Mouse (Mus musculus): ENCODE measurements at regions not wholly inside any gene's neighbourhood (a gene's known extent, or its start where the extent isn't known, plus 50 kb on each side); places are given as distances from the start of the nearest gene placed in this dataset.
A peak's percentile ranks its signal among the peaks of the same experiment; 100 is the strongest.

DNA sequence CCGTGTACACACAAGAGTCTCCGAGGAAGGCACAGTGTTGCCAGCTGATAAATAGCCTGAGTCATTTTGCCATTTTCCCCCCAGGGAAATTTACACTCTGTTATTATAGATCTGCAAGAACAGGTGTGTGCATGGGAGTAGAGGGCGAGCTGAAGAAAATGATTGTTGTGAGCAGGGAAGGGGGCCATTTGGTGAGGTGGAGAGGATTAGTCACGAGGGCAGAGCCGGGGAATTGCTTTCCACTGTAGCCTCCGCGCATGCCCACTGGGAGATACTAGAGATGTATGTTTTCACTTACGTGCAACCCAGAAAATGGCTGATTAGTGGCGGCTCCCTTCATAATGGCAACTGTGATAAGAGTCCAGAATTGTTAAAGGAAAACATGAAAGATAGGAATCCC is 185.3 kb upstream of the Krr1 start:
- DNase-seq: peak; percentile 66

DNA sequence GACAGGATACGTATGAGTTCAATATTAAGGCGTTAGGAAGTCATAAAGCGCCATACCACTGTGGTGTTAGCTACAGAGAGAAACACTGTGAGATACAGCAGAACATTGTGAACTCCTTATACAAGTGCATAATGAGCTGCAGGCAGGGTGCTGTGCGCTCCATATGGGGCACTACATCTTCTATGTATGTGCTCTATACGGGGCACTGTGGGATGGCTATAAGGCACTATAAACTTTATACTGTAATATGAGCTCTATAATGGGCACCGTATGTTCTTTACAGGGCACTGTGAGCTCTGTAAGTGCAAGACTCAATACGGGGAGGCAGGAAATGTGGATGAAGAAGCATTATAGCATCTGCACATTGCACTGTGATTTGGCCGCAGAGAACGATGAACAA is 183.2 kb upstream of the Krr1 start:
- DNase-seq: peak; percentile 35

DNA sequence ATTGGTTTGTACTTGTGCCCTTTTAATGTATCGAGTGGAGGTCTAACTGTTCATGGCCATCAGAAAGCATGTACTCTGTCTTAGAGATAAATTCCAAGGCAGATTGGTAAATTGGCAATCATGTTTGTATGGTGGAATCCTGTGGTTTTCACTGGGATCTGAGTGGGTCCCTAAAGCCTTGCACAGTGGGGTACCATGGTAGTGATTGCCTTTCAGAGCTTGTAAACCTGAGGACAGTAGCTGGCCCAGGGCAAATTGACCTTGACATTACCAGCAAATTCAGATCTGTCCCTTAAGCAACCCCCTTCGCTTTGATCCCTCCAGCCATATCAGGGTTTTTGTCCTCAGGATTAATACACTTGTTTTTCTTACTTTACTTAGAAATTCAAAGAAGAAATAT is 181.6 kb upstream of the Krr1 start:
- DNase-seq: peak; percentile 51

DNA sequence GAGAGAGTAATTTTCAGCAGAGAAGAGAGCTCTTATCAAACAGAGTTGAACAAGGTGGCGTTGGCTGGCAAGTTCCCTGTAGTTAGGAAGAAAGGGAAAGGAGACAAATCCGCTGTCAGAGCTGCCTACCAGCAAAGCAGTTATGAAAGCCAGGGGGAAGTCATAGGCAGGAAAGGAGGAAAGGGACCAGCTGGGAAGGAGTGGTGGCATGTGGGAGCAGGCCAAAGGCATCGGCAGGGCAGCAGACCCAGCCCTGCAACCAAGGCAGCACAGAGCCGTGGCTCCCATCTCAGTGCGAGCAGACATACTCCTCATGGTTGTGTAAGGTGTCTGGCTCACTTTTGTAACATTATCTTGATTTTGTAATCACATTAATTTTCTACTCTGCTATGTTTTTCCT is 177.4 kb upstream of the Krr1 start:
- peak; percentile 91 for DNase-seq

DNA sequence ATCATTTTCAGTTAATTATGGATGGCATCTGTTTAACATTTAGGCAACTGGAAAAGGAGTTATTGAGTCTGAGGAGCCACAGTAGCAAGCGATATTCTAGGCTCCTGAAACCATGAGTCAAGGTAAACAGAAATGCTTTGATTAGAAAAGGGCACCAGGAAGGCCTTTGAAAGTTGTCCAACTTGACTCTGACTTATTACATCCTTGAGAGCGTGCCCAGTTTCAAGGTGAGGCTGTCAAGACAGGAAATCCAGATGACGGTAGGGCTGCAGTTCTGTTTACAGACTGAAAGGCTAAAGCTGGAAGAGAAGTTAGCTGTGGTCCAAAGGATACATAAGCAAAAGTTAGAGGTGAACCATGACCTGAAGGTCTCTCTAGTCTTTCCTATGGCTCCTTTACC is 176.7 kb upstream of the Krr1 start:
- peak; percentile 78 for DNase-seq

DNA sequence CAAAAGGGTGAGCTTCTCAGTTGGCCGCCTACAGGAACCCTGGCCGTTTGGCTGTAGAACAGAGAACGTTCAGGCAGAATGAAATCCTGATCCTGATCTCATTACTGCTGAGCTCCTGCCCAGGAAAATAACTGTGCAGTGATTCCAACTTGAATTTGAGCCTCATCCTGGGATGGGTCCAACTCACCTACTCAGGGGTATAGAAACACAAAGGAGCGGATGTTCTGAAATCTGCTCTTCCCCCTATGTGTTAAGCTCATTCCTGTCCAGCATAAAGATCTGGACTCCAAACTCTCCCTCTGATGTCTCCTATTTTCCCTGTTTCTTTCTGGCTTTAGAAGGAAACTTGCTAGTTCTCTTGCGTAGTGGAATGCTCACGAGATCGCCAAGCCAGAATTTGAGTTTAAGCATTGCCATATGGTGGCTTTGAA is 173.6 kb upstream of the Krr1 start:
- DNase-seq: peak; percentile 66

DNA sequence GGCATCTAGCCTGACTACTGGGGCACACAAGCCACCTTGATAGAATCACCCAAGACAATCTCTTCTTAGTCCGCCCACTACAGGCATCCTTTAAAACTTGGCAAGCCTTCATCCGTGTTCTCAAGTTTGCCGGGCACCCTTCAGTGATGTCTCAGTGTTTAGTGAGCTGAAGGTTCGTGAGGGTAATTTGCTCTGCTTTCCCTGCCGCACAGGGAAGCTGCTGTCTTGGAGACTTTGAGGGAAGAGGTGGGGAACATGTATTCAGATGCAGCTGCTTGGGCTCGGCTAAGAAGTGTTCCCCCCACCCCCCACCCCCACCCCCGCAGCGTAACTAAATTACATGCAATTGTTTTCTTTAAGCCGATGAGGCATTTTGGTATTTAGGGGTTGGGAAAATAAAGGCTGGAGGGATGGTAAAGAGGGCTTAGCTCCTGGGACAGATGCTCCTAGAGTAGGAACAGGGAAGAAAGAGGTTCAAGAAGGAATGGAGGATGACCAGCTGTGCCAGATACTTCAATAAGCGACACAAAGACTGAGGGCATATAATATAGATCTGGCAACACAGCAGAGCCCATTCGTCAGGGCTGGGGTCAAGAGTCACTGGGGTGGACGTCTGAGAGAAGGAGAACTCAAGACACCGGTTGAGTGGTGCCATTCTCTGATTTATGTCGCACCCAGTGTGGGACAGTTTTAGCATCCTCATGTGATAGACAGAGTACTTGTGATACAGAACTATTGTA is 172.4 kb upstream of the Krr1 start:
- peak; percentile 65 for DNase-seq

DNA sequence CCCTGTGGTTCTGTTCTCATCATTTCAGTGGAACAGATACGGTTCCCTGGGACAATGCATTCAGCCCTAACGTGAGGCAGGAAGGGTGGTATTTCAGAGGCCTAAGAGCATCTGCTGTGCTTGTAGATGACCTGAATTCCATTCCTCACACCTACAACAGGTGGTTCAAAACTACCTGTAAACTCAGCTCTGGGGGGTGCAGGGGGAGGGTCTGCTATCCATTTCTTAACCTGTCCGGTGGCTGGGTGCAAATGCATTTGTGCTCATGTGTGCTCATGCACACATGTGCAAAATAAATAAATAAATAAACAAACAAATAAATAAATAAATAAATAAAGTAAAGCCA is 171.9 kb upstream of the Krr1 start:
- DNase-seq: peak; percentile 63

DNA sequence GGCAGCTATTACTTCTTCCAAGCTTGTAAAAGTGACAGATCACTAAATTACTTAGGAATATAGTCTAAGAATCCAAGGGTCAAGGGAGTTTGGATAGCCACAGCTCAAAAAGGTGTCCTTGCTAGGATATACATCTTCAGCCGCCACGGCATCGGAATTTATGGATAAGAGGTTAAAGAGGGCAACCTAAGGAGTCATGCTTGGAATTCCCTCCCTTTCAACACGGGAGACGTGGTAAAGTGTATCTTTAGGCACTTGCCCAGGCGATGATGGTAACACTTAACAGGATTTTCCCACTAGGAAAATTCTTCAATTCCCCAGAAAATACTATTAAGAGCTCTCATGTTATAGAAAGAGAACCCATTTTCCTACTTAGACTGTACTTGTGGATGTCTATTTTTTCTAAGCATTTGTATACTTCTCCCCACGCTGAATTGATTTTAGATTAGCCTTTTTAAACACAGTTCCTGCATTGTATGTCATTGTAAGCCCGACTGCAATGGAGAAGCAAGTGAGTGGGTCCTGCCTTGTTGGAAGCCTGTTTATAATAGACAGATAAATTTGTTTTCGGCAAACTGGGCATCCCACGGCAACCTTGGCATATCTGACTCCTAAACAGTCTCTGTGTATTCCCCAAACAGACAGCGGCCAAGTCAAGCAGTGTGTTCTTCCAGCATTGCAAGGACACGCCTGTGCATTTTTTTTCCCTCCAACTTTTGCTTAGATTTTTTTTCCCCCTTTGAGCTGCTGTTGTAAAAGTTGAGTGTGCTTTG is 171.3 kb upstream of the Krr1 start:
- DNase-seq: peak; percentile 87

DNA sequence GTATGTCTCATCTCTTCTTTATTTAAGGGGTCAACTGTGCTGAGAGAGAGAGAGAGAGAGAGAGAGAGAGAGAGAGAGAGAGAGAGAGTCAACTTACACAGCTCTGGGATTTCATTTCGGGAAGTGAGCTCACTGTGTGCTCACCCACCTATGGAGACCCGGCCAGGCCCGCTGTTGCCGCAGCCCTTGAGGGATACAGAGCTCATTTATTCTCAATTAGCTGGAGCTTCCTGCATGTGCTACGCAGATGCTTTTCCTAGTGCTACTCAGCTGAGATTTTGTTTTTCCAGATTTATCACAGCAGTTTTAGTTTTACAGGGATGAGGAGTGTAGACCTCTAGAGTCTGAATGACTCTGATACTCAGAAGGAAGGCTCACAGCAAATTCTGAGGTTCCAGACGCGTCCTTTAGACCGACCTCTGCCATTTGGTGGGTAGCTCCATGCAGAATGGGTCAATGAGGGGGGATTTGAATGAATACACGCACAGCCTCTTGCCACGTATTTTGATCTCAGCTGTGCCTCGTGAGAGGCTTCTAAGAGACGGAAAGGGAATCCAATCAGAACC is 170.6 kb upstream of the Krr1 start:
- DNase-seq: peak; percentile 91

DNA sequence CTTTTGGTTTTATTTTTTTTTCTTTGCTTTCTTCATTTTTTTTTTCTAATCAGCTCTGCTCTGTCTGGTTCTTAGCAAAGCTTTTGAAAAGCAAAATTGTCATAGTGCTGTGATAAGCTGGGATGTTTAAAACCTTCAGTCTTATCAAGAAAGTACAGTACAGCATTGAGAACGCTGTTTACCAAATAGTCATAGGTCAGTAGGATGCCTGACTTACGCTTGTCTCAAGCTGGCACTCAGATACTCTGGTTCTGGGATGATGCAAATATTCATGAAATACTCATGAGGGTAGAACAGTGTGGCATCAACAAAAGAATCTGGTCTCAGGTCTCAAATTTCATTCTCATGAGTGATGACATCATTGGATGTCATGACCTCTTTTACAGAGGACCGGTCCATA is 166.1 kb upstream of the Krr1 start:
- DNase-seq: peak; percentile 61

DNA sequence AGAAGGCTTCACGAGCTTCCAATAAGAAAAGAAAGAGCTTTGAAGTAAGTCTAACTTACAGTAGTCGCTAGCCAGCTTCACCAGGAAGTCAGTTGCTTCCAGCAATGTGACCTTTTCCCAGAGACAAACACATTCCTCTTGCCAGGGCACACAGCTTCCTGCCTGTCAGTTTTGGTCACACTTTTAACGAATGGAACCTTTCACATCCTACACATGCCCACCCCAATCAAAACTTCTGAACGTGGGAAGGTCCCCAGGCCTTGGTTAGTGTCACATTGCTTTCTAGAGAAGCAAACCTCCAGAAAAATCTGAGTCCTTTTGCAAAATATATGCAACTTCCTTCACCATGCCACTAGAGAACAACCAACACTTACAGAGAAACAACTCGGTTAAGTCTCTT is 165.5 kb upstream of the Krr1 start:
- DNase-seq: peak; percentile 72

DNA sequence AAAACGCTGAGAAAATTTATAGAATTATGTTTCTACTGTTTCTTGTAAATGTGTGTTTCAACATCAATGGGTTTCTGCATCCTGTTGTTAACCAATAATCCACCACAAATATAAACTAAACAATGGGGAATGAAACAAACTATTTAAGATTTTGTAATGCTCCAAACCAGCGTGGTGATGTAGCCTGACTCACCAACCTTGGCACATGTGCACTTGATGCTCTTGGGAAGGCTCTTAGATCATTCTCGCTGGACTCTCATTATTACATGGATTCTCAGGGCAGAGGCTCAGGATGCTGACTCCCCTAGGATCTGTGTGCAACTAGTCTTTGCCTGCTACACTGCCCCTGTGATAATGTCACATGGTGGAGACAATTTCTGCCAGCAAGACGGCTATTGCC is 158.7 kb upstream of the Krr1 start:
- peak; percentile 96 for DNase-seq

DNA sequence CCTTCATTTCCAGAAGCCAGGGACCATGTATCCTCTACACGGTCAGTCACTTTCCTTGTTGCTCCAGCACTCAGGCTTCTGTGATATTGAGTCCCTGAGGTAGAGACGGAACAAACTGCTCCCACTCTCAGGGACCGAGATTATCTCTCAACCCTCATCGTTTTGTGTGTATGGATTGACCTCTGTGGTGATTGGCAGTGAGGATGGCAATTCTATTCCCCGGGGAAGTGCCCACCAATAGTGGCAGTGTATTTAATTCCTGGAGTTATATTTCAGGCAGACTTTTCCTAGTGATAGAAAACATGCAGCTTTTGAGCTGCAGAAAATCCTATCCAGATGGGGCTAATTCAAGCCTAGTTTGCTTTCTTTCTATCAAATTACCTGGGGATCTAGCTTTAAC is 157.8 kb upstream of the Krr1 start:
- DNase-seq: peak; percentile 82

DNA sequence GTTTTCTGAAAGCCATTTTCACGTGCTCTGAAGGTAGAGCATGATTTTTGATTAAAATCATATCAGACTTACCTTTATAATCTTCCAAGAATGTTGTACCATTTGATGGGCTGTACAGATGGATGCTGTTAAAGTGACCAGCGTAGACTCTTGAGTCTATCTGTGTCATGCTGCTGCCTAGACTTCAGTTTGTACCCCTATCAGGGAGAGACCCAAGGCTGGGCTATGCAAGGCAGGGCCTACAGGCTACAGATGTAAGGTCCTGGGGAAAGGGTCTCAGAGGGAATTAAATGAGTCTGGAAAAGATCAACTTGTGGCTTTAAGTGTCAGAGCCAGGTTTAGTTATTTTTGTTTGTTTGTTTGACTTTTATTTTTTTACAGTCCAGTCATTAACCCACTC is 157.3 kb upstream of the Krr1 start:
- peak; percentile 45 for DNase-seq

DNA sequence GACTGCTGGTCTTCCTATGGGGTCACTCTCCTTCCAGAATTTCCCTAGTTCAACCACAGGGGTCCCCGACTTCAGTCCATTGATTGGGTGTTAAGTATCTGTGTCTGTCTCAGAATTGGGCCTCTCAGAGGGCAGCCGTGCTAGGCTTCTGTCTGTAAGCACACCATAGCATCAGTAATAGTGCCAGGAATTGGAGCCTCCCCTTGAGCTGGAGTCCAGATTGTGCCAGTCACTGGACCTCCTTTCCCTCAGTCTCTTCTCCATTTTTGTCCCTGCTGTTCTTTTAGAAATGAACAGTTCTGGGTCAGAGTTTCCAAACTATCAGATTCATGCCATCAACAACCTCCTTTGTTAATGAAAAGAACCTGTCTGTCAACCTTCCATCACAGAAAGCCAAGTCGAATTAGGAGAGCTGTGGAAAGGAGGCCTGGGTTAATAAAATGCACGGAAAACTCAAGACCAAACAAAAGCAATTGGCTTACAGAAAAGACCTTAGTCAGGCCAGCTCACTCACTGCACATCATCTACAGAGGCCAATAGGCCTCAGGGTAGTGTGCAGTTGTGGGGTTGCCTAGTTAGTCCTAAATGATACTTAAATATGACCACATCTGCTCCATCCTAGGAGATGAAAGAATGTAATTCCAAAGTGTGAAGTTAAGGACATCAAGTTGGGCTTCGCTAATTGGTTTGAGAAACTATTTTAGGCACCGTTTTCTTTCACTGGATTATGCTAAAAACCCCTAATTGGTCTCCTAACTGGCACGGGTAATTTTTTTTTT is 156.5 kb upstream of the Krr1 start:
- DNase-seq: peak; percentile 85

DNA sequence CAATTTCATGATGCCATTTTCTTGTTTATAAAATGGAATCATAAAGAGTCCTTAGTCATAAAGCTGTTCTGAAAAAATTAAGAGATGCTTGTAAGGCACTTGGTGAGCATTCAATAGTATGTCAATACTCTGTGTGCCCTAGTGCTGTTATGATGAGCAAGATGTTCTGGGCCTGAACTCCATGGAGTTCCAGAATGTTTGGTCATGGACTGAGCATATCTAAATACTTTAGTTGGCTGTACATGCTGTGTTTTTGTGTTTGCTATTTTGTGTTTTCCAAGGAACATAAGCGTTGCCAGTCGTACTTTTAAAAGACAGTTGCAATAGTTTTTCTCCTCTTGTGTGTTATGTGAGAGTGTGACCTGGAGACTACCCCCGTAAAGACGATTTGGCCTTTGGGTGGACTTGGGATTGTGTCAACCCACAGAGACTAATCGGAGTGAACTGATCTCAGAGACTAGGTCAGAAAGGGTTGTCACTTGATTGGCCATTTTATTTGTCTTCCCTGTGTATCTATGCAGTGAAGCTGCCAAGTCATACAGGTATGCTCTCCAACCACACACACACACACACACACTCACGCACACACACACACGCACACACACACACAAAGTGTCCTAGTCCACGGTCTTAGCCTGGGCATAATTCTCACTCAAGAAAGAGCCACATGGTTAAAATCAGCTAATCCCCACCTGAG is 152.6 kb upstream of the Krr1 start:
- DNase-seq: peak; percentile 93

DNA sequence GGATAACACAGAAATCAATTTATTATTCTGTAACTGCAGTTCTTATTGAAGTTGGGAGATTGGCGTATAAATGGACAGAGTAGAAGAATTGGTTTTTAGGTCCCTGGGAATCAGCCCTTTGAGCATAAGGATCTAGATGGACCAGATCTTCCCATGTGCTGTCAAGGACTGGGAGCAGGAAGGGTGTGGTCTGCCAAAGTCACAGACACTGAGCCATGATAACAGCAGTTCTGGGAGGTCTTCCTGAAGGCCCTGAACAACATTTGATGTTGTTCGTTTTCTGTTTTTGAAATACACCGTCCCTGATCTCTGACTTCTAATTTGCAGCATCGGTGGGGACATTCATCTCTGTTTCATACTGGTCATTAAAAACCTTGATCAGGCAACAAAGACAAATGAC is 147.6 kb upstream of the Krr1 start:
- no peak for DNase-seq

DNA sequence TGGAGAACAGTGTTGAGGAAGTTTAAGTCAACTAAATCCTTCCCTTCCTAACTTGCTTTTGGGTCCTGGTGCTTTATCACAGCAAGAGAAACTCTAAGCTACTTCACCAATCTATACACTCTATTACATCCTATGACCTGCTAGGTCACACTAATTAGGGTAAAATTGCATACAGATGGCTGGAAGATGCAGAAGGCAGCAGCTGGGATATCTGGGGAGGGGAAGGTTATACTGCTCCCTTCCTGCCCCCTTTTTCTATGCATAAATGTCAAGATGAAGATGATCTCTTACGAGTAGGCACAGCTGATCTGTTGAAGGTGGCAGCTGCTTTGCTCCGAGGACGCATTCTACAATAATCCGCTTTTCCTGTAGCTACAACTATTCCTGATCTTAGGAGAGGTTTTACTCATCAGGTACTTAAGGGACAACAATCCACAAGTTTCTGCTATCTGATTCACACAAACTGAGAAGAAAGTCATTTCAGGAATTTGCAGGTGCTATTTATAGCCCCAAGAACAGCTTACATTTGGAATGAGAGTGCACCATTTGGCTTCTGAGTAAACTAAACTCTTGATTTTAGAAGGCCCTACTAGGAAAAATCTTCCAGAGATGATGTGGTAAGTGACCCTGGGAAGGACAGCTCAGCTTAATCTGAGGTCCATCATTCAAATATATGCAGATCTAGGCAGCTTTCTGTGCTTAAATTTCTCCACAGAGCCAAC is 146.3 kb upstream of the Krr1 start:
- DNase-seq: peak; percentile 61

DNA sequence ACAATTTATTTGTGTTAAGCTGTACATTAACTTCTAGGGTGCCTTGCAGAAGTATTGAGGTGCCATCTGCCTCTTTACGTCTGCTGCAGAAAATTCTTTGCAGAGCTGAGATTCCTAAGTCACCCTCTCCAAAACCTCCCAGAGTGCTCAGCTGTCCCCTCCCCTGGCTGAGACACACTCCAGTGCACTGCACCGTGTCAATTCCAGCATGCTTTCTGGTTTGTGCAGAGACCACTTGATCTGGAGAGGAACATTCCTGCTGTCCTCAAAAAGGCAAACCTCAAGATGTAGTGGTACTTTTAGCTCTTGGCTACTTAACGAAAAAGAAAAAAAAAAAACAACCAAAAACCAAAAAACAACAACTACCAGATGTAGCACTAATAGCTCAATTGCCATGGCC is 145.2 kb upstream of the Krr1 start:
- DNase-seq: no peak

DNA sequence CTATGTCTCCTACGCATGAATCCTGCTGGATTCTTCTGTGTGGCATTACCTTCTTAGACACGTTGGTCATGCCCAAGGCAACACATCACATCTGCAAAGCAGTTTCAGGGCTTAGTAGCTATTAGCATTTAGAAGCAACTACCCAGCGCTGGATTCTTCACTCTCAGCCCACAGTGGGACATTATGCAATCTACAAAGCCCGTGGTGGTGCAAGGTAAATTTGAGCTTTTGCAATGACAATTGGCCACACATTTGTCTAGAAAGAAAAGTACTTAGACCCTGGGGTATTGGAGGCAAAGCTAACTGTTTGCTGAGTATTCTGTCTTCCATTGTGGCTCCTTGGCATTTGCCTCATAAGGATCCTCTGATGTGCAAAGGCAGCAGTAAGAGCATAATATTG is 144.5 kb upstream of the Krr1 start:
- DNase-seq: no peak

DNA sequence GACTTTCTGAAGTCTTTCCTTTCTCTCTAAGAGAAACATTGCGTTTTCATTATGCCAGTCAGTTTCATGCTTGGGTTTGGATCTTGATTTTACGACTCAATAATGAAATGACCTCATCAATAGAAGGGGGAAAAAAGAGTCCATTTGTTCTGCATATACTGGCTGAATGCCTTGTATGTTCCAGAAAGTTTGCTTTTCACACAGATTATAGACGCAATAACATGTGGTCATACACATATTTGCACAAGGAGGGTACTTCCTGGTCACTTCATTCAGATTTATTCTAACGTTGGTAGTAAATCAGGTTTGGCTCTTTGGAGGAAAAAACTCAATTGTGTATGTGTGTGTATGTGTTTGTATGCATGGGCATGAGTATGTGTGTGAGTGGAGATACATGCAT is 143.9 kb upstream of the Krr1 start:
- no peak for DNase-seq
